Mouse (Mus musculus) left cerebral cortex, postnatal 4 days (tissue): ENCODE measurements around the gene Fiz1. TPM values are rescaled to one million over a fixed set of nuclear protein-coding genes. Genes with fewer than 3 reads are reported as not detected.
"Not testable (repeated sequence)": the region's sequence is repeated elsewhere in the genome, so short reads cannot be mapped to it uniquely, and the experiment has no call there.

Experiments
- DNase-seq: peaks from one replicate; pipeline ENCODE4 v3.0.0-alpha.2; 2022
- intact Hi-C: fragments of 180-260 bp; cut with DNase I; formaldehyde crosslinking; loops from one replicate; pipeline ENCODE4 v1.15.1; 2025
- total RNA-seq, 2 experiments: library from RNA; stranded (reverse); gene quantifications; 2 replicates each; pipeline ENCODE4 v1.2.3; 2021

Fiz1 gene
- total RNA-seq, 2 experiments from 2014 or later = 28.0 to 31.4 TPM

- no peak for DNase-seq
- intact Hi-C loops = no loop called here
Measured at GRCm38 (mm10) chr7:5038940-5039339, 24.4 kb upstream of the Fiz1 start.

- DNase-seq = peak; percentile 93
- intact Hi-C loops = no loop called here
Measured at GRCm38 (mm10) chr7:5038109-5038732, 23.7 kb upstream of the Fiz1 start, which contains the start of gene Zfp784. TSS of gene Zfp784 (minus strand) at chr7:5038446.

GRCm38 (mm10) chr7:5037467-5037866 lies 23.0 kb upstream of the Fiz1 start:
- intact Hi-C loops = no loop called here
- DNase-seq = no peak

- intact Hi-C loops = no loop called here
Measured at GRCm38 (mm10) chr7:5037026-5037425, 22.5 kb upstream of the Fiz1 start.

GRCm38 (mm10) chr7:5036136-5036535 lies 21.6 kb upstream of the Fiz1 start:
- DNase-seq = no peak
- intact Hi-C loops = no loop called here

More at GRCm38 (mm10) chr7:5037026-5037425, 22.5 kb upstream of the Fiz1 start:
- no peak for DNase-seq

- intact Hi-C loops = no loop called here
- DNase-seq = no peak
Measured at GRCm38 (mm10) chr7:5035628-5036027, 21.1 kb upstream of the Fiz1 start.

- intact Hi-C loops = no loop called here
- no peak for DNase-seq
Measured at GRCm38 (mm10) chr7:5033818-5034217, 19.3 kb upstream of the Fiz1 start, which contains the start of gene 4632433K11Rik. TSS of gene 4632433K11Rik (plus strand) at chr7:5034118.

- DNase-seq = no peak
- intact Hi-C loops = no loop called here
Measured at GRCm38 (mm10) chr7:5031496-5031895, 17.0 kb upstream of the Fiz1 start.

GRCm38 (mm10) chr7:5030554-5031275 lies 16.2 kb upstream of the Fiz1 start:
- DNase-seq = no peak
- intact Hi-C loops = no loop called here

GRCm38 (mm10) chr7:5029946-5030345 lies 15.4 kb upstream of the Fiz1 start:
- intact Hi-C loops = no loop called here

GRCm38 (mm10) chr7:5029543-5029942 lies 15.0 kb upstream of the Fiz1 start:
- intact Hi-C loops = no loop called here

More at GRCm38 (mm10) chr7:5029946-5030345, 15.4 kb upstream of the Fiz1 start:
- no peak for DNase-seq

GRCm38 (mm10) chr7:5021197-5021596 lies 6.7 kb upstream of the Fiz1 start:
- intact Hi-C loops = no loop called here
- no peak for DNase-seq

More at GRCm38 (mm10) chr7:5029543-5029942, 15.0 kb upstream of the Fiz1 start:
- DNase-seq = no peak

GRCm38 (mm10) chr7:5020685-5021084 lies 6.2 kb upstream of the Fiz1 start:
- intact Hi-C loops = no loop called here

GRCm38 (mm10) chr7:5020000-5020681 lies 5.6 kb upstream of the Fiz1 start, which contains the start of the genes Zfp865 and Ccdc106:
TSS of gene Zfp865 (plus strand) at chr7:5020376.
TSS of gene Ccdc106 (plus strand) at chr7:5020553.
- DNase-seq = peak; percentile 99
- intact Hi-C loops = loop anchor here (5.0 kb wide), 1 partner anchor 32 kb away; the partner anchor contains the start of gene Zfp580

More at GRCm38 (mm10) chr7:5020685-5021084, 6.2 kb upstream of the Fiz1 start:
- DNase-seq = no peak

GRCm38 (mm10) chr7:5019576-5019975 lies 5.1 kb upstream of the Fiz1 start:
- not testable (repeated sequence) for DNase-seq
- intact Hi-C loops = loop anchor here (5.0 kb wide), 1 partner anchor 33 kb away; the partner anchor contains the start of gene Zfp580

- DNase-seq = no peak
- intact Hi-C loops = loop anchor here (5.0 kb wide), 1 partner anchor 34 kb away; the partner anchor contains the start of gene Zfp580
Measured at GRCm38 (mm10) chr7:5017931-5018330, 3.4 kb upstream of the Fiz1 start.

GRCm38 (mm10) chr7:5017352-5017751 lies 2.9 kb upstream of the Fiz1 start:
- no peak for DNase-seq
- intact Hi-C loops = loop anchor here (5.0 kb wide), 1 partner anchor 35 kb away; the partner anchor contains the start of gene Zfp580

GRCm38 (mm10) chr7:5016920-5017319 lies 2.4 kb upstream of the Fiz1 start:
- DNase-seq = no peak
- intact Hi-C loops = loop anchor here (5.0 kb wide), 1 partner anchor 35 kb away; the partner anchor contains the start of gene Zfp580

GRCm38 (mm10) chr7:5016057-5016456 lies 1.6 kb upstream of the Fiz1 start:
- no peak for DNase-seq
- intact Hi-C loops = loop anchor here (5.0 kb wide), 1 partner anchor 36 kb away; the partner anchor contains the start of gene Zfp580

GRCm38 (mm10) chr7:5015118-5016001 lies 863 bp upstream of the Fiz1 start, which contains the start of gene Gm44973:
TSS of gene Gm44973 (plus strand) at chr7:5015496.
- intact Hi-C loops = loop anchor here (5.0 kb wide), 1 partner anchor 37 kb away; the partner anchor contains the start of gene Zfp580
- DNase-seq = peak; percentile 98
